Mouse (Mus musculus): ENCODE measurements around the gene Sephs2. TPM values are rescaled to one million over a fixed set of nuclear protein-coding genes. Genes with fewer than 3 reads are reported as not detected.
A peak's percentile ranks its signal among the peaks of the same experiment; 100 is the strongest.

The Sephs2 gene
- total RNA-seq (2014; fragmentation: Nextera tagmentation), result 61.7 and 74.2 TPM in 2 replicates
- 115 and 130 TPM in 2 replicates for total RNA-seq (2017)

DNA sequence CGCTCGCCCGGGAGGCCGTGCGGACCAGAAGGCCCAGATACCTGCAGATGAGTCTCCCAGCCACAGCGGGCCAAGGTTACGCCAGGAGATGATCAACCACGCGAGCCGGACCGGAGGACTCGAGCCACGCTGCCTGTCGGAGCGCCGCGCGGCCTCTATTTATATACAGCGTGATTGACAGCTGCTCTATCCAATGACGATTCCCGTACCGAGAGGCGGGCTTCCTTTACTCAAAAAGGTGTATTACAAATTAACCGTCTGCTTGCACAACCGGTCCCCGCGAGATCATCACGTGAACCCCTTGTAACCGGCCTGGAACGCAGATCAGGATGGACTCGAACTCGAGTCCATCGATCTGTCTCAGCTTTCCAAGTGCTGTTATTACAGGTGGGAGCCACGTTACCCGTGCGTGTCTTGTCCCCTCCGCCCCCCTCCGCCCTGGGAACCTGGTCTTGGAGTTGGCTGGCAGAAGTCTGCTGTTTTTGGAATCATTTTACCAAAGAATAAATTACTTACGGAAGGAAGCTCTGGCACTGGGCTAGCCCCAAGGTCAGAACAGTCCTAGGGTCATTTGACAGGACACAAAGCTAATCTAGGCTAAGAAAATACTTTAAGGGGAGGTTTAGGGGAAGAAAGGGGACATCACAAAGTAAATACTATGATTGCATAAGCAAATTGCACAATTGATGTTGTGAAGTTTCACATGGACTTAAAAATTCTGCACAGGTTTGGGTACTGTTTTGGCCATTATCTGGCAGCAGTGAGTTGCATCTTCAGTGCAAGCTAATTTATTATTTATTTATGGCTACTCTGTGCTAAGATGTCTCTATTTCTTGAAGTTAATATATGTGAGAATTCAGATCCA lies at the start of gene Sephs2:
Gene Sephs2 (minus strand): TSS at position 131 of the 865 bp plus-strand sequence.
- peak; percentile 88 for ATAC-seq (replicated peaks; ENCODE audit: low FRiP score, low TSS enrichment, poor library complexity, severe bottlenecking)

GRCm38 (mm10) chr7:127322085-127322484 lies 48.2 kb upstream of the Sephs2 start:
- ATAC-seq (replicated peaks; ENCODE audit: low FRiP score, low TSS enrichment, poor library complexity, severe bottlenecking), result peak; percentile 63; the same call in 1 of the 2 replicates

DNA sequence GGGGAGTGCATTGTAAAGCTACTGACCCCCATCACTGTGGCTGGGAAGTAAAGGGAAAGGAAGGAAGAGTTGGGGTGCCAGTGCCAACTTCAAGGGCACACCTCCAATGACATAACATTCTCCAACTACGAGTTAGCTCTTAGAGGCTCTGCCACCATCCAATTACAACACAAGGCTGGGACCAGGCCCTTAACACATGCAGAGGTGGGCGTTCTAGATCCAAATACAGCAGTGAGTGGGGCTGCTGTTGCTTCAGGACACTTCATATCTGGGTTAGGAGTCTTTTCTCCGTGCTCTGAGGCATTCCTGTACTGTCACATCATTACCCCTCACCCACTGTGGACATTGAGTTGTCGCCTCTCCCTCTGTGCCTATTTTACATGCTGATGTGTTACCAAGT lies 47.3 kb upstream of the Sephs2 start:
- ATAC-seq (replicated peaks; ENCODE audit: low FRiP score, low TSS enrichment, poor library complexity, severe bottlenecking), result no peak

DNA sequence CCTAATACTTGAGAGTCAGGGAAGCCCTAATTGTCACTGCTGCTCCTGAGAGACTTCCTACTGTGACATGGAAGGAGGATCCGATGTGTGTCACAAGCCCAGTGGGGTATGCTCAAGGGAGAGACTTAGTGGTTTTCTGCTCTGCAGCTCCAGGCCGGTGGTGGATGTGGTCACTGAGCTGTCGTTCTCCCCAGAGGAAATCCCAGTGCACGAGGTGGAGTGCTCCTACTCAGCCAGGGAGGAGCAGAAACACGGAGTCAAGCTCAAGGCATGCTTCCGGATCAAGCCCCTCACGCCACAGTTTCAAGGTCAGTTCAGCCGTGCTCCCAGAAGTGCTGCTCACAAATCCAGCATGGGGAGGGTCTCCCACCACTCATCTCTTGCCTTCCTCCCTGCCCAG lies 40.1 kb upstream of the Sephs2 start:
- no peak for ATAC-seq (replicated peaks; ENCODE audit: low FRiP score, low TSS enrichment, poor library complexity, severe bottlenecking)

DNA sequence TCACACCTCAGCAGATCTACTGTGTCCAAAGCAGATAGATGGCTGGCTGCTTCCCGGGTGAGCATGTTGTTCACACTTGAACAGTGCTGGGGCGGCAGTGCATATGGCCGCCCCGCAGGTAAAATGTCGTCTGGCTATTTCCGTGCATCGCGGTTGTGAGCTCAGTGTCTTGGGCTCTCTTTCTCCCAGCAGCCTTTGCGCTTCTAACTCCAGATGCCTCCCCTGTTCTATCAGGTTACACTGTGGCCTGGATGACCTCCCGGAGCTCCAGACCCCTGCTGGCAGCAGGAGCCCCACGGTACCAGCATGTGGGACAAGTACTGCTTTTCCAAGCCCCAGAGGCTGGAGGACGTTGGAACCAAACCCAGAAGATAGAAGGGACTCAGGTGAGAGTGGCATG lies 36.1 kb upstream of the Sephs2 start:
- no peak for ATAC-seq (replicated peaks; ENCODE audit: low FRiP score, low TSS enrichment, poor library complexity, severe bottlenecking)

DNA sequence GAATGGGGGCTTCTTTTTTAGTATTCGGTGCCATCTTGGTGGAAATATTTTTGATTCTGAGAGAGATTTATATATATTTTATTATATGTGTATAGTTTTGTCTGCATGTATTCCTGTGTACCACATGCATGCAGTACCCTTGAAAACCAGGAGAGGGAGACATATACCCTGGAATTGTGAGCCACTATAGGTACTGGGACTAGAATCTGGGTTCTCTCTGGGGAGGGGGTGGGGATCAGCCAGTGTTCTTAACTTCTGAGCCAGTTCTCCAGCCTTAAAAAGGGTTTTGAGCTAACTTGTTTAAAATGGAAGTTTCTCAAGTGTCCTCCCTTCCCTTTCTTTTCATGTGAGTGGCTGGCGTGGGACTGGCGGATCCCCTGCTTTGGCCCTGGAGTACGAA lies 35.0 kb upstream of the Sephs2 start:
- peak; percentile 74 for ATAC-seq (replicated peaks; ENCODE audit: low FRiP score, low TSS enrichment, poor library complexity, severe bottlenecking)

GRCm38 (mm10) chr7:127308431-127308830 lies 34.6 kb upstream of the Sephs2 start:
- no peak for ATAC-seq (replicated peaks; ENCODE audit: low FRiP score, low TSS enrichment, poor library complexity, severe bottlenecking)

- no peak for ATAC-seq (replicated peaks; ENCODE audit: low FRiP score, low TSS enrichment, poor library complexity, severe bottlenecking)
These were observed 23.8 kb upstream of the Sephs2 start for GRCm38 (mm10) chr7:127297586-127298193.

DNA sequence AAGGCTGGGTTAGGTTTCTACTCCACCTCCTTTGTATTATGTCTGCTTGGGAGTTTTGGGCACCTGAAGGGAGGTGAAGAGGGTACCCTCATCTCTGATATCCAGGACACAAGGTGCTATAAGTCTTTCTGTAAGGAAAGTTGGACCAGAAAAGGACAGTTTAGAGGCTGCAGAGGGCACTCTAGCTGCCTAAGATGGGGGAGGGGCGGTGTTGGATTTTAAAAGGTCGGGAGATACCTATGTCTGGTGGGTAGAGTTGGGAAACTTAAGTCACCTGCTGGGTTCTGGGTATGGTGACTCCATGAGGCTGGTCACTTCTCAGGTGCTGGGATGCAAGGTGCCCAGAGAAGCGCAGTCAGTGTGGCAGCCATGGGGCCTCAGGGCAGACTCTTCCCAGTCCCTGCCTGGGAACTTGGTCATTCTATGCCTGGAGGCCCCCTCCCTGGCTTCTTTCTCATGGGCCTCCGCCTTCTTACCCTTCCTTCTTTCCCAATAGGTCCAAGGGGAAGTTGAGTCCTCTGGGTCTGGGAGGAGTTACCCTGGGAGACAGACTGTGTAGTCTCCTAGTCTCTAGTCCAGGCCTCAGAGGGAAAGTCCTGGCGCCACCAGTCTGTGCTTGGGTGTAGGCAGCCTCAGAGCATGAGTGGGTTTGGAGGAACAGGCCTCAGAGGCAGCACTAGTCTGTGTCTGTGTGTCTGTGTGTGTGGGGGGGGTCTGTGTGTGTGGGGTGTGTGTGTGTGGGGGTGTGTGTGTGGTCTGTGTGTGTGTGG lies 23.1 kb upstream of the Sephs2 start:
- ATAC-seq (replicated peaks; ENCODE audit: low FRiP score, low TSS enrichment, poor library complexity, severe bottlenecking), result no peak

- peak; percentile 36; the same call in 1 of the 2 replicates for ATAC-seq (replicated peaks; ENCODE audit: low FRiP score, low TSS enrichment, poor library complexity, severe bottlenecking)
These were observed 22.2 kb upstream of the Sephs2 start, which contains the start of gene Itgal for GRCm38 (mm10) chr7:127296098-127296497. Gene Itgal, plus strand, starts transcription at chr7:127296260.

DNA sequence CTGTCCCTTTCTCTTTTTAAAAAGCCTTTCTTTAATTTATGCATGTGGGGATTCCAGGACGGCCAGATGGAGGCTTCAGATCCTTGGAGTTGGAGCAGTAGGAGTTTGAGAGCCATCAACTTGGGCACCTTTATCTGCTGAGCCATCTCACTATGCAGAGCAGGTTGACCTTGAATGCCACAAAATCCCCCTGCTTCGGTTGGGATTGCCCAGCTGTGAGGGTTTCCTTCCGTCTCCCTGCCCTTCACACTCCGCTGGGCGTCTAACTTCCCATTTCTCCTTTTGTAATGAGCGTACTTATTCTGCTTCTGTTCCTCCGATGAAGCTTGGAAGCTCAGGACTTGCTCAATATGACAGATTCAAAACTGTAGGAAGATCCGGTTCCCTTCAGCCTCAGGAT lies 16.3 kb upstream of the Sephs2 start:
- no peak for ATAC-seq (replicated peaks; ENCODE audit: low FRiP score, low TSS enrichment, poor library complexity, severe bottlenecking)

DNA sequence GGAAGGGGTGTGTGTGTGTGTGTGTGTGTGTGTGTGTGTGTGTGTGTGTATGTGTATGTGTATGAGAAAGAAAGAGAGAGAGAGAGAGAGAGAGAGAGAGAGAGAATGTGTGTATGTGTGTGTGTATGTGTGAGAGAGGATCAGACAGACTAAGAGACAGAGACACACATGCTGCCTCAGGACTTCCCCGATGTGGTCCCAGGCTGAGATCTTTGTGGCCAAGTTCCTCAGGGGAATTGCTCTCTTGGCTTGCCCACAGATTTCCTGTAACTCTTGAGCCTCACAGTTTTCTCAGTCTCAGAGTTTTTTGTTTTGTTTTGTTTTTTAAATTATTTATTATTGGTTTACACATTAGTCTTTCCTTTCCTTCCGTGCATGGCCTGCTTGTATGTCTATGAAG lies 15.5 kb upstream of the Sephs2 start:
- ATAC-seq (replicated peaks; ENCODE audit: low FRiP score, low TSS enrichment, poor library complexity, severe bottlenecking), result no peak

- ATAC-seq (replicated peaks; ENCODE audit: low FRiP score, low TSS enrichment, poor library complexity, severe bottlenecking), result no peak
These were observed 14.1 kb upstream of the Sephs2 start for GRCm38 (mm10) chr7:127287940-127288339.

- ATAC-seq (replicated peaks; ENCODE audit: low FRiP score, low TSS enrichment, poor library complexity, severe bottlenecking), result peak; percentile 95
These were observed 11.3 kb upstream of the Sephs2 start for GRCm38 (mm10) chr7:127285154-127285553.

DNA sequence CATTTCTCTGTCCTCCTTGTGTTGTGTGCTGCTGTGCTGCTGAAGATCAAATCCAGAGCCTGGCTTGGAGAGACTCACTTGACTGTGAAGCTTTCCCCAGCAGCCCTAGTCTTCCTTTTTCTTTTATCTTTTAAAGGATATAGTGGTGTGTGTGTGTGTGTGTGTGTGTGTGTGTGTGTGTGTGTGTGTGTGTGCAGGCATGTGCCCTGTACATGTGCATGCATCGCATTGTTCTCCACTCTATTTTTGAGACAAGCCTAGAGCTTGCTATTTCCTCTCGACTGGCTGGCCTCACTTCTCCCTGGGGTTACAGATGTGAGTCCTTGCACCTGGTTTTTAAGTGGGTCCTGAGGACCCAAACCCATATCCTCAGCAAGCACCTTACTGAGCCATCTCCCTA lies 8.3 kb upstream of the Sephs2 start:
- ATAC-seq (replicated peaks; ENCODE audit: low FRiP score, low TSS enrichment, poor library complexity, severe bottlenecking), result no peak

DNA sequence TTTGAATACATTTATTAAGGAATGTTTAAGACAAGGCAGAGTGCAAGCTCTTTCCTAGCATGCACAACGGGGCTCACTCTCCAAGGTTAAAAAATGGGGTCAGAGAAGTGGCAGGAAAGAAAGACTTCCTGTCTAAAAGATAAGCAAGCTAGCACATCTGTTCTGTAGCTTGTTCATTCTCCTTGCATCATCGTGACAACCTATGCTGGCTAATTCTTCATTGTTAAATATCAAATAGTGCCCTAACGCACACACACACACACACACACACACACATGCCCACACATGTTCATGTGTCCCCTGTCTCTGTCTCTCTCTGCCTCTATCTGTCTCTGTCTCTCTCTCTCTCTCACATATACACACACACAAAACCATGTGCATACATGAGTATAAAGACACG lies 7.3 kb upstream of the Sephs2 start:
- ATAC-seq (replicated peaks; ENCODE audit: low FRiP score, low TSS enrichment, poor library complexity, severe bottlenecking), result 0 out of 2 replicates have a peak, but pooled peaks have one; percentile 39

DNA sequence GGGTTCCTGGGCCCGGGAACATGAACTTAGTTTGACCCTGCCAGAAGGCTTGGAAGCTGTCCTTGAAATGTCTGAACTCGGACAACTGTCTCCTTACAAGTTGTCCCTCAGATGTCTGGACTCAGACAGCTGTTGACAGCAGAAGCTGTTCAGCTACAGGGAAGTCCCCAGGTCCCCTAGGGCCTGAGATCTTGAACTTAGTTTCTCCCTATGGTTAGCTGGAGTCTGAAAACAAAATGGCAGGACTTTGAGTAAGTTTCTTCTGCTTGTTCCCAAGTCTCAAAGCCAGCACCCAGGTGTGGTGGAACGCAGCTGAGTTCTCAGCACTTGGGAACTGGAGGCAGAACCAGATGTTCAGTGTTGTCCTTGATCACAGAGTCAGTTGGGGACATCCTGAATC lies 6.2 kb upstream of the Sephs2 start:
- no peak for ATAC-seq (replicated peaks; ENCODE audit: low FRiP score, low TSS enrichment, poor library complexity, severe bottlenecking)

DNA sequence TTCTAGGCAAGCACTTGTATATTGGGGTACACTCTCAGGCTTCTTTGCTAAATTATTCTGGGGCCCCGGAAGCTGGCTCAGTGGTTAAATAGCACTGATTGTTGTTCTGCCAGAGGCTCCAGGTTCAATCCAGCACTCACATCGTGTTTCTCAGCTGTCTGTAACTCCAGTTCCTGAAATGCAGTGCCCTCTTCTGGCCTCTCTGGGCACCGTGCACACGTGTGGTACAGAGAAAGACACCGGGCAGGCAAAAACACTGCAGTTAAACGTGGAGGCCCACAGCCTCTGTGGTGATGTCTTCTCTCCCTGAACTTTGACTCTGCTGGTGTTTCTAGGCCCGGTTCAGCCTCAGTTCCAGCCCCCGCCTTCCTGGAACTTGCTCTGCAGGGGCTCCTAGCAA lies 4.5 kb upstream of the Sephs2 start:
- peak; percentile 64 for ATAC-seq (replicated peaks; ENCODE audit: low FRiP score, low TSS enrichment, poor library complexity, severe bottlenecking)

DNA sequence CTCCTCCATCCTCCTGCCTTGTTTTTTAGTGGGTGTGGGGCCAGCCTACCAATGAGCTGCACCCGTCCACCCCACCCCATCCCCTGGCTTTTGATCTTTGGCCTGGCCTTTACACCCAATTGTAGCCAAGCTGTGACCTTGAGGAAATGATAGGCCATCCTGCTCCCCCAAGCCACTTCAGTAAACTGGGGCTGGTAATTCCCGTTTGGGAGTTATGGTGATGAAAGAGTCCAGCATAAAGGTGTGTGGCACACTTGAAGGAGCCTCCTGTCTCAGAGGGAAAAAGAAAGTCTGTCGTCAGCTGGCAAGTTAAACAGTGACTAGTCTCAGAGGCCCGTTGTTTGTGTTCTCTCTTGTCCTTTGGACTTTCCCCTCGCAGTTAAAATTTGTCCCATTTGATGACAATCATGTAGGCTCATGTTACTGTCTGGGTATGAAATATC lies 2.7 kb upstream of the Sephs2 start:
- no peak for ATAC-seq (replicated peaks; ENCODE audit: low FRiP score, low TSS enrichment, poor library complexity, severe bottlenecking)

Measured in megakaryocyte-erythroid progenitor cell, adult 5-6 weeks (primary cell).